In genomic region chr3:138370289-138370688, GRCm38 (mm10) we compare ENCODE assay signal across 23 mouse cellular contexts. TPM values are rescaled to one million over a fixed set of nuclear protein-coding genes. Genes with fewer than 3 reads are reported as not detected.
"Had no signal": no experiment of that assay in that cellular context is flagged by ENCODE, and none has a peak within 500 bp of the region (broad histone marks: within the 10 kb centered on the region; RNA-seq: fewer than 3 reads in every experiment).

No protein-coding gene starts in this region.

RNA-seq across cellular contexts. Expression of gene Adh6b, which starts 28.7 kb away (rescaled TPM):
- polyA plus RNA-seq: hindbrain, embryonic 15.5 days; hindbrain, embryonic 16.5 days; inflammation-experienced regulatory T-cells, adult 6 months; intestine, embryonic 14.5 days; intestine, postnatal 0 days; large intestine, adult 2 months had no signal

RNA-seq across cellular contexts. Expression of gene Adh4, which starts 45.0 kb away (rescaled TPM):
- polyA plus RNA-seq: heart, embryonic 10.5 days; heart, embryonic 11.5 days; heart, embryonic 12.5 days; heart, embryonic 13.5 days; heart, embryonic 14.5 days; heart, embryonic 15.5 days; heart, embryonic 16.5 days; heart, postnatal 0 days; hindbrain, embryonic 10.5 days; hindbrain, embryonic 11.5 days; hindbrain, embryonic 12.5 days; hindbrain, embryonic 13.5 days; hindbrain, embryonic 15.5 days; hindbrain, embryonic 16.5 days; hindbrain, postnatal 0 days; intestine, embryonic 14.5 days; kidney, embryonic 14.5 days; kidney, embryonic 15.5 days; kidney, postnatal 0 days had no signal

RNA-seq across cellular contexts. Expression of gene Adh6a, which starts 57.2 kb away (rescaled TPM):
- polyA plus RNA-seq: heart, embryonic 10.5 days; heart, embryonic 11.5 days; heart, embryonic 12.5 days; heart, embryonic 13.5 days; heart, embryonic 14.5 days; heart, embryonic 15.5 days; heart, embryonic 16.5 days; heart, postnatal 0 days; hindbrain, embryonic 10.5 days; hindbrain, embryonic 11.5 days; hindbrain, embryonic 12.5 days; hindbrain, embryonic 13.5 days; hindbrain, embryonic 14.5 days; hindbrain, embryonic 15.5 days; hindbrain, embryonic 16.5 days; hindbrain, postnatal 0 days; inflammation-experienced regulatory T-cells, adult 6 months; kidney, embryonic 14.5 days; kidney, embryonic 15.5 days had no signal
